Mouse (Mus musculus) CH12.LX (cell line): ENCODE results near the gene Cacna1b. TPM values are rescaled to one million over a fixed set of nuclear protein-coding genes. Genes with fewer than 3 reads are reported as not detected.

Source experiments
- DNase-seq: peaks from one replicate; pipeline ENCODE4 v3.0.0-alpha.2; 2013; ENCODE audit errors: extremely low read depth
- H3K27ac ChIP-seq: 2 replicates; pipeline ENCODE4 v1.5.1; 2012; ENCODE audit warnings: low read depth, mild to moderate bottlenecking, control low read depth, moderate library complexity; ENCODE audit not compliant: insufficient read depth
- H3K27me3 ChIP-seq: replicated peaks from 2 replicates; pipeline ENCODE3; 2012; ENCODE audit warnings: inconsistent platforms
- H3K36me3 ChIP-seq, 2 experiments: replicated peaks in 1 of 2; 2 replicates each; pipeline versions ENCODE3 to v1.6.1; 2012; ENCODE audit warnings: inconsistent platforms in 1 of 2, low read length in 1 of 2, mild to moderate bottlenecking in 1 of 2, mixed read lengths in 1 of 2, moderate library complexity in 1 of 2; ENCODE audit not compliant: control insufficient read depth in 1 of 2, insufficient read depth in 1 of 2
- H3K4me1 ChIP-seq, 2 experiments: 2 replicates each; pipeline ENCODE4 v1.6.1; 2012; ENCODE audit warnings: inconsistent platforms in 1 of 2, moderate library complexity in 1 of 2; ENCODE audit not compliant: insufficient read depth in 2 of 2, control insufficient read depth in 1 of 2
- H3K4me2 ChIP-seq: 2 replicates; pipeline ENCODE4 v1.6.1; 2012; ENCODE audit warnings: low read depth, mild to moderate bottlenecking, control low read depth; ENCODE audit not compliant: poor library complexity, insufficient read depth, severe bottlenecking
- H3K4me3 ChIP-seq, 3 experiments: fragments of 150-350 bp in 1 of 3; sonication (generic) in 1 of 3; replicated peaks in 1 of 3; 2 replicates each; pipeline versions ENCODE3 to v1.5.1; 2011 to 2012; ENCODE audit warnings: low read depth in 2 of 3, low read length in 2 of 3, mild to moderate bottlenecking in 2 of 3, moderate library complexity in 2 of 3, control low read depth in 1 of 3, improper control_type of control experiment in 1 of 3, inconsistent platforms in 1 of 3, mixed read lengths in 1 of 3; ENCODE audit not compliant: poor library complexity in 1 of 3
- H3K79me2 ChIP-seq: replicated peaks from 2 replicates; pipeline ENCODE4 v1.6.1; 2012; ENCODE audit warnings: mild to moderate bottlenecking, moderate library complexity; ENCODE audit not compliant: control insufficient read depth, poor library complexity, insufficient read depth, severe bottlenecking; ENCODE audit errors: extremely low read depth
- H3K9ac ChIP-seq: 2 replicates; pipeline ENCODE4 v1.6.1; 2012; ENCODE audit warnings: low read depth, mild to moderate bottlenecking, control low read depth, moderate library complexity; ENCODE audit not compliant: insufficient read depth
- H3K9me3 ChIP-seq: replicated peaks from 2 replicates; pipeline ENCODE3; 2012; ENCODE audit warnings: low read length, inconsistent platforms, mixed read lengths
- CHD1 ChIP-seq: IDR thresholded peaks from 2 replicates; pipeline ENCODE4 v1.6.1; 2012; ENCODE audit warnings: low read depth, low read length, improper control_type of control experiment, inconsistent platforms
- CHD2 ChIP-seq: IDR thresholded peaks from 2 replicates; pipeline ENCODE4 v1.6.1; 2011; ENCODE audit warnings: low read length, improper control_type of control experiment
- ELF1 ChIP-seq: IDR thresholded peaks from 2 replicates; pipeline ENCODE4 v1.6.1; 2014; ENCODE audit warnings: low read depth, mild to moderate bottlenecking, inconsistent platforms, low read length, improper control_type of control experiment
- HCFC1 ChIP-seq: IDR thresholded peaks from 2 replicates; pipeline ENCODE4 v1.6.1; 2012; ENCODE audit warnings: low read depth, mild to moderate bottlenecking, inconsistent platforms, low read length, improper control_type of control experiment
- JUN ChIP-seq: IDR thresholded peaks from 2 replicates; pipeline ENCODE4 v1.6.1; 2011; ENCODE audit warnings: low read depth, mild to moderate bottlenecking, low read length, improper control_type of control experiment, moderate library complexity; ENCODE audit not compliant: insufficient read depth
- KAT2A ChIP-seq: IDR thresholded peaks from 2 replicates; pipeline ENCODE4 v1.6.1; 2012; ENCODE audit warnings: low read length, improper control_type of control experiment, inconsistent platforms; ENCODE audit not compliant: insufficient replicate concordance
- MAX ChIP-seq: IDR thresholded peaks from 2 replicates; pipeline ENCODE4 v1.6.1; 2011; ENCODE audit warnings: low read length, improper control_type of control experiment
- MEF2A ChIP-seq: IDR thresholded peaks from 2 replicates; pipeline ENCODE4 v1.6.1; 2014; ENCODE audit warnings: low read depth, mild to moderate bottlenecking, inconsistent platforms, low read length, improper control_type of control experiment, borderline replicate concordance
- MYC ChIP-seq: IDR thresholded peaks from 2 replicates; pipeline ENCODE4 v1.6.1; 2011; ENCODE audit warnings: low read depth, mild to moderate bottlenecking, improper control_type of control experiment, low read length
- NRF1 ChIP-seq: IDR thresholded peaks from 2 replicates; pipeline ENCODE4 v1.6.1; 2014; ENCODE audit warnings: low read depth, mild to moderate bottlenecking, inconsistent platforms, low read length, improper control_type of control experiment, moderate library complexity
- RAD21 ChIP-seq: IDR thresholded peaks from 2 replicates; pipeline ENCODE4 v1.6.1; 2011; ENCODE audit warnings: low read depth, mild to moderate bottlenecking, low read length, improper control_type of control experiment, moderate library complexity
- RCOR1 ChIP-seq: conservative IDR thresholded peaks from 2 replicates; pipeline ENCODE4 v1.6.1; 2012; ENCODE audit warnings: low read depth, mild to moderate bottlenecking, inconsistent platforms, low read length, improper control_type of control experiment
- SMC3 ChIP-seq: IDR thresholded peaks from 2 replicates; pipeline ENCODE4 v1.6.1; 2011; ENCODE audit warnings: low read depth, low read length, improper control_type of control experiment
- TCF12 ChIP-seq: IDR thresholded peaks from 2 replicates; pipeline ENCODE4 v1.6.1; 2014; ENCODE audit warnings: low read depth, mild to moderate bottlenecking, inconsistent platforms, low read length, improper control_type of control experiment
- UBTF ChIP-seq: IDR thresholded peaks from 2 replicates; pipeline ENCODE4 v1.6.1; 2012; ENCODE audit warnings: low read depth, mild to moderate bottlenecking, inconsistent platforms, low read length, improper control_type of control experiment, moderate library complexity
- USF1 ChIP-seq: IDR thresholded peaks from 2 replicates; pipeline ENCODE4 v1.6.1; 2014; ENCODE audit warnings: low read depth, mild to moderate bottlenecking, inconsistent platforms, low read length, improper control_type of control experiment
- ZC3H11A ChIP-seq: IDR thresholded peaks from 2 replicates; pipeline ENCODE4 v1.6.1; 2012; ENCODE audit warnings: low read depth, mild to moderate bottlenecking, inconsistent platforms, low read length, improper control_type of control experiment
- ZNF384 ChIP-seq: IDR thresholded peaks from 2 replicates; pipeline ENCODE4 v1.6.1; 2012; ENCODE audit warnings: low read depth, low read length, improper control_type of control experiment, inconsistent platforms
- dilution Hi-C: fragments of 300-500 bp; cut with MboI; formaldehyde crosslinking; loops from 2 replicates; pipeline ENCODE4 v1.14.3; 2020; ENCODE audit warnings: low sequenced_read_pairs; ENCODE audit not compliant: extremely low pct_unique_long_range_greater_than_20kb, extremely low pct_ligation_motif_present
- in situ Hi-C: fragments of 300-500 bp; cut with MboI; formaldehyde crosslinking; loops from 3 replicates; pipeline ENCODE4 v1.14.3; 2019; ENCODE audit warnings: low sequenced_read_pairs, low pct_ligation_motif_present, low pct_unique_long_range_greater_than_20kb, mixed read lengths
- polyA plus RNA-seq: library from polyadenylated mRNA; unstranded; fragments of >175 nt; gene quantifications from 2 replicates; pipeline ENCODE4 v1.2.1, GENCODE M21; 2012; ENCODE audit warnings: low read depth; ENCODE audit not compliant: insufficient read length
- total RNA-seq, 2 experiments: library from RNA; depleted of rRNA; stranded (reverse); fragments of 300-350 nt in 1 of 2; fragments of >200 nt in 1 of 2; gene quantifications; 2 replicates each; pipeline ENCODE4 v1.2.3; 2012 to 2014

Cacna1b gene
- total RNA-seq (2012; rRNA removed) (0.21 and 0.72 TPM in 2 replicates), total RNA-seq (2014; rRNA removed) (0.18 TPM in 1 of 2 replicates, not detected in the other), polyA plus RNA-seq (0.16 and 0.26 TPM in 2 replicates)

- no peaks in the 10 kb centered on the region for H3K27me3 ChIP-seq
- peaks cover 23% of the 10 kb centered on the region for H3K9me3 ChIP-seq
- H3K79me2 ChIP-seq, result no peaks in the 10 kb centered on the region
- H3K4me2 ChIP-seq, result no peak within 1 kb of the TSS
- dilution Hi-C loops, result no loop called here
- DNase-seq, result no peak
- no peak within 1 kb of the TSS for H3K9ac ChIP-seq
- no peaks in the 10 kb centered on the region for H3K4me1 ChIP-seq
- H3K4me3 ChIP-seq, result no peak within 1 kb of the TSS
- H3K27ac ChIP-seq, result no peak within 1 kb of the TSS
- TF ChIP-seq RCOR1 (no peak), CHD1 (no peak), NRF1 (no peak), ELF1 (no peak), KAT2A (no peak), RAD21 (no peak), HCFC1 (no peak), ZNF384 (no peak), TCF12 (no peak), JUN (no peak), USF1 (no peak), MYC (no peak), SMC3 (no peak), MEF2A (no peak), MAX (no peak), ZC3H11A (no peak), CHD2 (no peak), UBTF (no peak)
- TF ChIP-seq, all 38 proteins: peak for 0
- in situ Hi-C loops, result loop anchor here (25.0 kb wide), 1 partner anchor 351 kb away; no protein-coding TSS in a partner anchor
- no peaks in the 10 kb centered on the region for H3K36me3 ChIP-seq
Observed at GRCm38 (mm10) chr2:24763115-24763557, at the start of gene Cacna1b. Gene Cacna1b, minus strand, starts transcription at chr2:24763152.

GRCm38 (mm10) chr2:24809746-24810145, 46.8 kb upstream of the Cacna1b start:
- Histone ChIP-seq H3K36me3 (peaks cover 39 to 83% of the 10 kb centered on the region in 2 experiments), H3K79me2 (no peaks in the 10 kb centered on the region), H3K27me3 (no peaks in the 10 kb centered on the region), H3K4me1 (peaks cover 0 to 15% of the 10 kb centered on the region in 2 experiments; a peak in 1 of 4 replicates), H3K9me3 (no peaks in the 10 kb centered on the region), H3K27ac (no peak overlapping the region)
- in situ Hi-C loops (no loop called here), dilution Hi-C loops (no loop called here)
- TF ChIP-seq ZNF384 (peak; percentile 34), KAT2A (no peak)
- TF ChIP-seq, all 38 proteins: peak for 1
- no peak overlapping the region for H3K9ac ChIP-seq
- no peak for DNase-seq
- no peak overlapping the region for H3K4me3 ChIP-seq
- no peak overlapping the region for H3K4me2 ChIP-seq
